Mouse (Mus musculus) MEL-GATA-1-ER (cell line): ENCODE measurements at regions not wholly inside any gene's neighbourhood (a gene's known extent, or its start where the extent isn't known, plus 50 kb on each side); places are given as distances from the start of the nearest gene placed in this dataset.

Experiments
- DNase-seq: peaks from one replicate; pipeline ENCODE4 v3.0.0-alpha.2; 2012; ENCODE audit warnings: low read depth; ENCODE audit errors: extremely low read depth

DNA sequence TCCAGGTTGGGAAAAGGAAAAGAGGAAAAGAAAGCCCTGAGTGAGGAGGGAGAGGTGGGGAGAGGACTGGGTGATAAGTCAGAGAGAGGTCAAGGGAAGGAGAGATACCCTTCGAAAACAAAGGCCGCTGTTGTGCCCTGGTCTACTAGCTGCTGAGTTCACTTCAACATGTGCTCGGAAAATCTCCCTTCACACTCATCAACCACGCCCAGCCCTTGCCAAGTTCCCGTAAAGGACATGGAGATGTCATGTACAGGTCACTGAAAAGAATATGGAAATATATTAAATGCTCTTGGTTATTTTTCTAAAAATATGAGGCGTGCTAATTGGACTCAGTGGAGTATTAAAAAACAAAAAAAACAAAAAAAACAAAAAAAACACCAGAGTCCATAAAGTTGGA lies 359.5 kb upstream of the Actbl2 start:
- no peak for DNase-seq

DNA sequence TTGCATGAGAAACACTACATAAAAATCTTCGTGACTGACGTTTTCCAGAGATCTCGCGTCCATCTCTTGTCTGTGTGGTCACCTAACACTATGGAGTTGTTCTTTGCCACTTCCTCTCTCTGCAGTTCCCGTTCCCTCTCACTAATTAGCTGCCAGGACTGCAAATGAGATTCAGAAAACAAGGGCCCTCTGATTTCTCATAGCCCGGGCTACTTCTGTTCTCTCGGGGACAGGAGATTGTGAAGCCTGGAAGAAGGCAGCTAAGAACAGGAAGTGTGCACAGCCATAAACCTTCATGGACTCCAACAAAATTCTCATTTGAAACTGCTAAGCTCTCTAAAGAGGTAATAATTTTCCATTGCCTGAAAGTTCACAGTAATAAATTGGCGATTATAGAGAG lies 358.9 kb upstream of the Actbl2 start:
- no peak for DNase-seq

DNA sequence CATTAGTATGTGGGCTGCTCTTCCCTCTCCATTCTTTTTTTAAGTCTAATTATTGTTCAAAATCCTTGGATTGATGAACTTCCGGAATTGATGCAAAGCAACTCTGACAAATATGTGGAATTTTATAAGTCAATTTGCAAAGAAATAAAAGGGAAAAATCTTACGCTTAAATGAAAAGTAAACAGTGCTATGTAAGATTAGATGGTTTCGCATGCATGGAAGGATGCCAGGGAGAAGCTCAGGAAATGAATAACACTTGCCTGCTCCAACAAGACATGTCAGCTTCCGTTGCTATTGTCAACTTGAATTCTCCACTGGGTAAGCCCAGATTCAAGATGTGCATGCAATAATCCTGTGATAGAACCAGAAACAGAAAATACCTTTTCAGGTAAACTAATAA lies 357.2 kb upstream of the Actbl2 start:
- no peak for DNase-seq

DNA sequence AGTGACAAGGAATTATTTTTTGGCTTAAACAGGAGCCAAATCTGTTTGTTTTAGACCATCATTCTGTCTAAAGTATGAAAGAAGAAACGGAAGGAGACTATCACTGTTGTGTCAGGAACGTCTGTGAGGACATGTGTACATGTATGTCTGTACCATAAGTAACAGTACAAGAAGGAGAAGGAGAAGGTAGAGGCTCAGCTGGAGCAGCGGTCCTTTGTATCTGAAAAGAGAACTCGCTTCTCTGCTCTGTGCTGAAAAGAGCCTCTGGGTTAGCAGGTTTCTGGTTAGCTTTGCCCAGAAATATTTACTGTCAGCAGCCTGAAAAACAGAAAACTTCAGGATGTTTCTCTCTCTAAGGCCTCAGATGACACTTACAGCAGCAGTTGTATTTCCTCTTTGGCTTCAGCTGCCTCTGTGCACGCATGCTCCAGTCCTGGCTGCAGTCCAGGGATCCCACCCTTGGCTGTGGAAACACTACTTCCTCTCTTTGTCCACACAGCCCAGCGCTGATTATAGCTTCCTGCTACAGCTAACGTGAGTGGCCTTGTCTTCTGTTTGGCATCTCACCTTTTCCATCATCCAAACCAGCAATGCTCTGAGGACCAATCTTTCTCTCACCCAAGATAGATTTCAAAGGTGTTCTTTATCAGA lies 351.7 kb upstream of the Actbl2 start:
- DNase-seq: peak; percentile 48

DNA sequence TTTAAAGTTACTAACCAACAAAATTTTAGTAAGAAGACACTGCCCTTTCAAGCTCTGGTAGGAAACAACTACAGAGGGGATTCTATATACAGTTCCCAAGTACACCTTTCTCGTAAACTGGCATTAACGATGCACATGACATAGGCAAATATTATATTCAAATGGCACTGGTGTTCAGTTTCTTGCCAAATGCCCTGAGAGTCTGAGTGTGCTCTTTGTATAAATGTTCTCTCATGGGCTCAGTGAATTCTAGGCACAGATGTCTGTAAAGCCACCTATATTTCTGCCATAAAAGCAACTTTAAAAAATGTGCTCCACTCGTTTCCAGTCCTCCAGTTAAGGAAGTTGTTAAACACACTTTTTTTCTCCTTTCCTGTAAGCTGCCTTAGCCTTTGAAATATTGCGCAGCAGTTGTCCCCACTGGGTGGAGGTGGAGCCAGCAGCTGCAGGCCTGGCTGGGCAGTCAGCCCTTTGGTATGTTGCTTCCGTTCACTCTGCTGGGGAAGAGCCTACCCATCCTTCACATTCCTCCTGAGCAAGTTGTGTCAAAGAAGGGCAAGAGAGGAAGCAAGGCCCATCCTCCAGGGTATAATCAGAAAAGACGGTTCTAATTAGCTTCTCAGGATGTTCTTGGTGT lies 347.4 kb upstream of the Actbl2 start:
- DNase-seq: no peak

DNA sequence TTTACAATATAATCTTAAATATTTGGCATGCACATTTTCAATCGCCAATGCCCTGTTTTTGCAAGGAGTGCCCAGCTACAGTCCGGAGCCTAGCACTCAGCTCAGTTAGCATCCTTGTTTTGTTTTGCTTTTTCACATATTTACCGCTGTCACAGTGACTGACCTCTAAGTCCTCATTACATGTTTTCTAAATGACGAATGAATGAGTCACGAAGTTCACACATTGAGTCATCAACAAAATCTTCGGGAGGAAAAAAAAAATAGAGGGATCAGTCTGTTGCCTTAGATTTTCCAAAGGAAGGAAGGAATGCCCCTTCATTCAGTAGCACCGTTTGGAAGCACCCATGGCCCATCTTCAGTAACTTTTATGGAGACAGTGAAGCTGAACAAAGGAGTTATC lies 342.9 kb upstream of the Actbl2 start:
- DNase-seq: no peak

DNA sequence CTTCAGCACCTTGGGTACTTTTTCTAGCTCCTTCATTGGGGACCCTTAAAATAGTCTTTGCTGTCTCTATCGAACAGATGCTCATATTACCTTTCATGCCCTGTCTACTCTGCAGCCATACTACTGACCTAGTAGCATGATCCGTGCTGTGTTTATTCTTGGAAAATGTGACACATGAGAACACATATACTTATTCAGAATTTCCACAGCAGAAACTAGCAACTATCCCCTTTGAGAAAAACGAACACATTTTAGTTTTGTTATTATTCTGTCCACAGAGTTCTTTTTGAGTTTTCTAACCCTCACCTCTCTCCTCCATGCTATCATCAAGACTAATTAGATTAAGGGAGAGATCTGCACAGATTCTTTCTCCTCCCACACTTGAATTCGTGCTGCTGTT lies 341.6 kb upstream of the Actbl2 start:
- DNase-seq: no peak

DNA sequence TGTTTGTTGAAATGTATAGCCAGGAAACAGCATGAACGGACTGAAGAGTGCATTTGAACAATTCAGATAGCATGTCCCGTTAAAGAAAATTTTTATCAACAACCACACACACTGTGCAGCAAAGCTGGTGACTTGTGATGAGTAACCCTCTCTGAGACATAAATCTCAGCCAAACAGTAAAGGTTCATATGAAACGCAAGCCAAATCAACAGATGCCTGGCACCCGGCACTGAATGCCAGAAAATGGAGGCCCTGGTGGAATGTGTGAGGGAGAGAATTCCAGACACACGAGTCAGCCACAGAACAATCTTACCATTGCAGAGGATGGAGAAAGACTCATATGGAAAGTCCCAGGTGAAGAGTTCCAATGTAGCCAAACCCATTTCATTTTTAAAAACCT lies 341.1 kb upstream of the Actbl2 start:
- no peak for DNase-seq

DNA sequence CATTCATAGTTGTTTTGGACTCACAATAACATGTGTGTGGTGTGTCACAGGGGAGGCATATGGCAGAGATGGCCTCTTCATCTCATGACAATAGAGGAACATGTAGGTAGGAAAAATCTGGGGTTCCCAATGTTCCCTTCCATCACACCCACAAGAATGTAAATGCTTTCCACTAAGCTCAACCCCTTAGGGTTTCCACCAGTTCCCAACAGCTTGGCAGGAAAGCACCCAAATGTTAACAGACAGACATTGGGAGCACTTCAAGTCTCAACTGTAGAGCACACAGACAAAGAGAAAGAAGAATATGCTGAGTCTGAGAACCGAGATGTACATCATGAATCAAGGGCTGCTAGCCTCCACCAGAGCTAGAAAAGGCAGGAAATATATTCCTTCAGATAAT lies 339.7 kb upstream of the Actbl2 start:
- no peak for DNase-seq

DNA sequence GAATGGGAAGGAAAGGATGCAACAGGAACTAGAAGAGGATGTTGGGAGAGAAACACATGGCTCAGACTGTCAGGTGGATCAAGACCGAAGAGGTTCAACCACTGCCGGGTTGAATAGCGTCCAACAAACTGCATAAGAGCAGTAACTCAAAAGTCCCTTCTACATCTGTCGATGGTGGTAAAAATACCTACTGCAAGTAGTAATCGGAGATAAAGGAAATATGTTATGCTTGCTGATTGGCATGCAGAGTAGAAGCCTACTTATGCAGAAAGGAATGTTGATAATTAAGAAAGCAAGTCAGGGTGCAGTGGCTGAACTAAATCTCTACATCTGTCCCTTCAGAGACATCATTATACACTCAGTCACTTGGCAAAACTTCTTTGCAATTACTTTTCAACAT lies 330.9 kb upstream of the Actbl2 start:
- no peak for DNase-seq

DNA sequence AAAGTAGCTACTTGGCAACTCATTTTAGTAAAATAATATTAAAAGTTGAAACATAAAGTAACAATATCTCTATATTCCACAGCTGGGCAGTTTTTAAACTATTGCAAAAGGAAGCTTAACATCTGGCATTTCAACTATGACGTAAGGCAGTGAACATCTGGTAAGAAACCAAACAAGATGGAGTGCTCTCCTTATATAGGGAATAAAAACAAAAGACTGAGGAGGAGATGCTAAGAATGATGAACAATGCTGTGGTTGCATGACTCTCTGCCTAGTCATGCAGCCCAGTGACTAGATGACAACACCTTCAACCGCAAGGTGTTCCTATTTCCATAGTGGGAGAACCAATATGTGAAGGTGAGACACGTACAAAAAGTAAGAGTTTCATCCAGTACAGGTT lies 329.9 kb upstream of the Actbl2 start:
- DNase-seq: no peak

DNA sequence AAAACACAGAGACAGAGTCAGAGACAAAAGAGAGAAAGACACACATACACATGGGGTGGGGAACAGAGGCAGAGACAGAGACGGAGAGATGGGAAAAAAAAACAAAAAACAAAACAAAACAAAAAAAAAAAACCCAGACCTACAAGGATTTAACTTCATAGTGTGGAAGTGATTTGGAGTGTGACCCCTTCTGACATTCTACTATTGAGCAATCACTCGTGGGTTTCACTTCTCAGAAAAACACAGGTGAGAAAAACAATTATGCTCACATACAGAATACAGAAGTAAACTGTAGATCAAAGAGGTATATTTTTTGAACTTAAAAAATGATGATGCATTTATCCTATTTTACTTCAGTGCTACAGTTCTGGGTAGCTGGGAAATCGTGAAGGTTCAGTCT lies 326.7 kb upstream of the Actbl2 start:
- DNase-seq: no peak

DNA sequence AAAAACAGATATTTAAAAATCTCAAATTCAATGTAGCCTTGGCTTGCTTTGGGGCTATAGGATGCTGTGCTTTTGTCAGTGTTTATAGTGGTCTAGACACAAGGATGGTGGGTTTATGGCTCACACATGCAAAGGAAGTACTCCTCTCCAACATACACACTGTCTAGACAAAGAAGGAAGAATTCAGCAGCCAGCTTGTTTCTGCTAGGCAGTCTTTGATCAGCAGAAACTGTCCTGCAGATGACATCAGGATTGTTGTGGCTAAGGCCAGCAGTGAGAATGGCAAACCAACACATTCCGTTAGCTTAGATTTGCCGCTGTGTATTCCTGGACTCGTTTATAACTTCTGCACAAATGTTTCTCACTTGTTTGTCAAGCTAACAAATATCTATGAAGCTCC lies 325.9 kb upstream of the Actbl2 start:
- DNase-seq: no peak

DNA sequence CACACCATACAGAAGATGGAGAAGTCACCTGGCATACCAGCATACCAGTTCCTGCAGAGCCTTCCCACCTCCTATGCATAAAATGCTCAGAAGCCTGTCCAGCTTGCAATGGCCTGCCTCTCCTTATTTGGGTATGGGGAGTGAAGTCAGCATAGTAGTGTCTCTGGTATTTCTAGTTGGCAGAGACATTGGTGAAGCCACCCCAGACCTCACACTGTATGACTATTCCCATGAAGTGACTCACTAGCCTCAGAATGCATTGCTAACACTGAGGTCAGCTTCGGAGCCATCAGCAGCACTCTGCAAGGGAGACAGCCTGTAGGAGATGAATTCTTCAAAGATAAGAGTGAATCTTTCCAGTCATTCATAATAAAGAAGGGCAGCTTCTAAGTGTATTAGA lies 325.2 kb upstream of the Actbl2 start:
- DNase-seq: no peak

DNA sequence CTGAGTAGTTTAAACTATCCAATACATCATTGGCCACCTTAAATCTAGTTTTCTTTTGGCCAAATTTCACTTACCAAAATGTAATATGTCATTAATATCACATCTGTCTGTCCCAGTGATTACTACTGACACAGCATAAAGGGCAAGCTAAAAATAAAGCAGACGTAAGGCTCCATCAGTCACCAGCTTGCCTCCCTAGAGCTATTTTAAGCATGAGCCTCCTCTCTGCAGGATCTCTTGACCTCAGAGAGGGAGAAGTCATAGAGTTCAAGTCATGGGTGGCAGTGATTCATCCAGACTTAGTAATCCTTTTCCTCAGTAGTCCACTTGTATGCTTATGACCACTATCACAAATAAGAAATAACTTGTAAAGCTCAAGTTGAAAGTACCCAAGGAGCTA lies 313.2 kb upstream of the Actbl2 start:
- no peak for DNase-seq

DNA sequence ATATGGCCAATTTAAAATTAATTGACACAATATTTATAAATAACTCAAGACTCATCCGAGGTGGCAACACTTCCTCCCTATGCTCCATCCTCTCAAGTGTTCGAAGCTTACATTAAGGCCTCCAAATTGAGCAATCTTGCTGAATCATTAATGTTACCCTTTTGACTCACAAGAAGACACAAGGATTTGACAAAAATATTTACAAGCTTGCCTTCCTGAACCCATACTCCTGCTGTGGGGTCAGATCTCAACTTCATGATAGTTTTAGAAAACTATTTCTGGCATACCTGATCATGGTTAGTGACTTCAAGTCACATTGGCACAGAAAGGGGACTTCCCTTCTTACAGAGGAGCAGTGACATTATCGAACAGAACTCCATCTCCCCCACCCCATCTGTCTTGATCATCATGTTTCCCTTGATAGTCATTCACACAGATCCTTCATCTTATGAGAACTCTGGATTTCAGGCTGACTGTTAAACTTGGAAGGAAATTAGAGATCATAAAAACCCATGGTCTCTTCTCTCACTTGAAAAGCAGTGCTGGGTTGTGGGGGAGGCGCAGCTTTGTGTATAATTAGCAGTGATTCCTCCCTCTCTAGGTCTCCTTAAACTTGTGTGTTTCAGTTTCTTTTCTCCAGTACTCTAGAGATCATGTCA lies 311.7 kb upstream of the Actbl2 start:
- DNase-seq: no peak

DNA sequence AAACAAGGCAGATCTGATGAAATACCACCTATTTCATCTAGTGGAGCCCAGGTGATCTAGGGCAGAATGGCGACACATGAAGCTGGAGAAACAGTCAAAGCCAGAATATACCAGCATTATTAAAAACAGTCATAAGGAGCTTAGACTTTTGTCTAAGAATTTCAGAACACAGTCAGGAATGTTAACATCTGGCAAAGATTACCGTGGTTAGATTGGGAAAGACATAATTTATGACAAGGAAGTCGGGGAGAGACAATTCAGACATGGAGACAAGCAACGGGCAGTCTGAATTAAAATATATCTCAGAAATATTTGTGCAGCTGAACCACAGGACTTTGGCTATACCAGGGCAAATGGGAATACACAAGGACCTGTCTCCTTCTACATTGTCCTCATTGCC lies 310.8 kb upstream of the Actbl2 start:
- no peak for DNase-seq

DNA sequence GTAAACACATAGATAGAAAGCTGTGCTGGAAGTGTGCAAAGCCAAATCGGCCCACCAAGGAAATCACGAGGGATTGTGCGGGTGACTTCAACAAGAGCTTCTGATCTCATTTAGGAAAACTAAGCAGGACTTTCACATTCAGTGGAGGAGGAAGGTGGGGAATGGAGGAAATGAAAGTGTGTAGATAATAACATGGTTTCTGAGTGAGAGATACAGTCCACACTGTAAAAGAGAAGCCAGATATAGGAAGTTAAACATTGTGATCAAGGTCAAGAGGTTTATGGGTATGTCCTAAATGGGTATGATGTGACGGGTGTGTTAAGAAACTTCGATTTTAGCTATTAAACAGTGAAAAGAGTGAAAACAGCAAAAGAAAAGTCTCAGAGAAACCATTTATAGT lies 310.1 kb upstream of the Actbl2 start:
- no peak for DNase-seq

DNA sequence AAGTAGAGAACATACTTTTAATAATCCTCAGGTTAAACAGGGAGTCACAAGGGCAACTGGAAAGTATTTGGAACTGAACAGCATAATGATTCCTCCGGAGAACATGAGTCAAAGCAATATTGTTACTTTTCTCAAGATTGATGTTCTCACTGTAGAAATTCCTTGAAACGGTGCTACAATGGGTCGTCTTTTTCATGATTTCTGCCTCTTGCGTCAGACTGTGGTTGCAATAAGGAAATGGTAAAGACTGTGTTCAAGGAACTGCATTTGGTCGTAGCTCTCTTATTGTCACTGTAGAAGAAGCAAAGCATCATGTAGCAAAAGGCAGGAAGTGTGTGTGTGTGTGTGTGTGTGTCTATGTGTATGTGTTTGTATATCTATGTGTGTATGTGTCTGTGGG lies 294.6 kb upstream of the Actbl2 start:
- no peak for DNase-seq

DNA sequence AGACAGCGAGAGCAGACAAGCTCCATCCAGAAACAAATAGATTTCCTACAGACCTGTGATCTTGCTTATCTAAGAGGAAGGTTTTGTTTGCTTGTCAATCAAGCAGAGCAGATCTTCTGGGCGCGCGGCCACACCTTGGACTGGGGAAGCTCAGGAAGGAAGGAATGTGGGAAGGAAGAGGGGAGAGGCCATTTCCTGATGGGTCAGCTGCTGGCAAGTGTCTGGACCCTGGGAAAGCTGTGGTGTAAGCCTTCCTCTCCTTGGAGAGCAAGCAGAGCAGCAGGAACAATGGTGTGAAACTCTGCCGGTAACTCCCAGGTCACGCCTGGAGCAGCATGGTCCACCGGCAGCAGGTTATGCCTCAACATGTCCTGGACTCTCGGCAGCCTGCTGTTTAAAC lies 287.7 kb upstream of the Actbl2 start:
- DNase-seq: no peak

DNA sequence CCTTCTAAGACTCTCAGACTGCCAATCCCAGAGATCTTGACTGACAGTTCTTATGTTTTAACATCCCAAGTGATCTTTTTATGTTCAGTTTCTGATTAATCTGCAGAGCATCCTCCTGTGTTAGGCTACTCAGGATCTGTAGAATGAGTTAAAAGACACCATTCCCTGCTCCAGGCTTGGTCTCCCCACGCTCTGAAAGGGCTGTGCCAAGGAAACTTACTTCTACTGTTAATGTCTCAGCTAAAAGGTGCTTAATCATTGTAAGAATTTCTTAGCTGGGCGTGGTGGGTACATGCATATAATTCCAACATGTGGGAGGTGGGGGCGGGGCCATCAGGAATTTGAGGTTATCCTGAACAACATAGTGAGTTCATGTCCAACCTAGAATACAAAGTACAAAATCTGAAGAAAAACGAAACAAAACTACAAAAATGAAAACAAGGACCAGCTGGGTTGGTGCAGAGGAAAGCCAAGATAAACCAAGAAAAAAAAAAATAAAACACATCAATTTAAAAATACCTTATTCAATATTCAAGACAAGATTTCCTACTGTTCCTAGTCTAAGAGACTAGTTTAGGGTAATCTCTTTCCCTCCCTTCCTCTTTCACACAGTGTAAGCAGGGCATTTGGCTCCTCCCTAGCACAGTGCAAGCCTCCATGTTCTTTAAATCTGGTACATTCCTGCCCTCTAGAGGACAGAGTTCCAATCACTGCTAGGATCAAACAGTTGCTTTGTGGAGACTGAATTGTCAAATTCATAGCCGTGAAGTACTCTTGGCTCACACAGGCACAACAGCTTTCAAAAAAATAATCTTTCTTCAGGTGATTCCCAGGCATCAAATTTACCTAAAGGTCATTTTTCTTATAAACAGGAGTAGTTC lies 286.9 kb upstream of the Actbl2 start:
- DNase-seq: peak; percentile 6

DNA sequence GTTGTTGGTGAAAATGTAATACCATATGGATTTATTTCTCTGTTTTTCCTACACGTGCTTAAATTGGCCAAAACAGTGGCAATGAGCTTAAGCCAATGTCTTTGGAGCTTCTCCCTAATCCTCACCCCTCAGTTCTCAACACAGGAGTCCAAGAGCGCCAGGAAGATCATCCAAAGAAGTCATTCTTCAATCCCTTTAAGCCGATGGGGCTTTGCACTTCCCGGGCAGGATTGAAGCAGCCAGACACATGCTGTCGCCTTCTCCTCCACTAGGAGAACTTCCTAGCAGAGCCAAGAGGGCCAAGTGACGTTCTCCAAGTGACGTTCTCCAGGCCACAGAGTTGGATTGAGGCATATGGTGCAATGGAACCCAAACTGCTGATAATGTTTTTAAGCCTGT lies 286.3 kb upstream of the Actbl2 start:
- DNase-seq: no peak
